Mouse (Mus musculus): ENCODE results near the gene Ssbp2.

GRCm38 (mm10) chr13:91413752-91414503, 46.2 kb upstream of the Ssbp2 start:
- TF ChIP-seq POLR2A (IDR thresholded peaks at IDR 0.05; ENCODE audit: extremely low read depth, insufficient read depth, low read length), result no peak
- no peak for TF ChIP-seq CTCF (IDR thresholded peaks at IDR 0.05; ENCODE audit: extremely low read depth, insufficient read depth, low read length)

Measured in cortical plate, adult 2 months (tissue).